ENCODE assay signal across 31 mouse cellular contexts in genomic region chr16:52386781-52387300, GRCm38 (mm10).
A peak's percentile ranks its signal among the peaks of the same experiment; 100 is the strongest.
DNase-seq lines count a peak whose midpoint lies in the region; ATAC-seq and TF ChIP-seq lines count a peak whose summit lies in the region.
"Had no signal": no experiment of that assay in that cellular context is flagged by ENCODE, and none has a peak within 500 bp of the region (broad histone marks: within the 10 kb centered on the region; RNA-seq: fewer than 3 reads in every experiment).

No protein-coding gene starts in this region.

- WGBS in forebrain, embryonic 11.5 days = 36% methylated on average over 5 of the region's 5 CpGs
- WGBS in forebrain, postnatal 0 days = 16% methylated on average over 5 of the region's 5 CpGs
- WGBS in midbrain, embryonic 11.5 days = 72% methylated on average over 5 of the region's 5 CpGs
- 42% methylated on average over 5 of the region's 5 CpGs for WGBS in midbrain, embryonic 16.5 days
- 14% methylated on average over 5 of the region's 5 CpGs for WGBS in forebrain, embryonic 15.5 days

- DNase-seq in forebrain, embryonic 11.5 days (ENCODE audit: low spot score) = no peak
- no peak for DNase-seq in forebrain, postnatal 0 days
- DNase-seq in midbrain, embryonic 11.5 days (ENCODE audit: low spot score, missing footprints) = peak; percentile 75
- peak; percentile 55 for DNase-seq in fat pad, adult 2 months (ENCODE audit: extremely low read depth, low read depth, low spot score)
- no peak for DNase-seq in embryo, embryonic 10 days (ENCODE audit: low spot score)
- DNase-seq in ovary, postnatal 10 days (ENCODE audit: low spot score) = no peak
- DNase-seq: adrenal gland, adult 2 months; adrenal gland, postnatal 14 days; B cell, adult 2 months; cerebellum, adult 11-12 months; cerebellum, adult 8-10 months; cerebellum, postnatal 10 days; cerebellum, postnatal 36 days; gastrocnemius, postnatal 25 days; heart, adult 18-20 months; heart, postnatal 10 days; heart, postnatal 36 days; kidney, adult 11 months had no signal

- H3K4me3 ChIP-seq in forebrain, embryonic 11.5 days (ENCODE audit: low read depth, low read length) = no peak overlapping the region
- no peak overlapping the region for H3K4me3 ChIP-seq in forebrain, postnatal 0 days (ENCODE audit: low read depth, low read length)
- H3K4me3 ChIP-seq in midbrain, embryonic 11.5 days (ENCODE audit: low read depth, low read length) = no peak overlapping the region
- no peak overlapping the region for H3K4me3 ChIP-seq in midbrain, embryonic 16.5 days (ENCODE audit: low read depth, low read length)
- no peak overlapping the region for H3K4me3 ChIP-seq in forebrain, embryonic 15.5 days
- H3K4me3 ChIP-seq: embryonic facial prominence, embryonic 12.5 days; erythroblast, embryonic 14.5 days; heart, embryonic 12.5 days; heart, embryonic 15.5 days; hindbrain, embryonic 10.5 days; hindbrain, embryonic 13.5 days; intestine, embryonic 15.5 days had no signal

- no peaks in the 10 kb centered on the region for H3K4me1 ChIP-seq in forebrain, embryonic 11.5 days (replicated peaks; ENCODE audit: control insufficient read depth, insufficient read depth, low read length)
- no peaks in the 10 kb centered on the region; the same call in 1 of the 2 replicates for H3K4me1 ChIP-seq in forebrain, postnatal 0 days (ENCODE audit: insufficient read depth)
- H3K4me1 ChIP-seq in midbrain, embryonic 11.5 days (ENCODE audit: control insufficient read depth, insufficient read depth, low read length) = no peaks in the 10 kb centered on the region
- peaks cover 3% of the 10 kb centered on the region; the same call in 1 of the 2 replicates for H3K4me1 ChIP-seq in midbrain, embryonic 16.5 days (ENCODE audit: control insufficient read depth, insufficient read depth, low read length)
- H3K4me1 ChIP-seq in forebrain, embryonic 15.5 days = peaks cover 16% of the 10 kb centered on the region
- H3K4me1 ChIP-seq: intestine, embryonic 15.5 days had no signal

- H3K9ac ChIP-seq in forebrain, embryonic 11.5 days (ENCODE audit: low read length) = no peak overlapping the region
- H3K9ac ChIP-seq in forebrain, postnatal 0 days = no peak overlapping the region
- H3K9ac ChIP-seq in midbrain, embryonic 11.5 days (ENCODE audit: low read length) = no peak overlapping the region
- H3K9ac ChIP-seq in midbrain, embryonic 16.5 days (ENCODE audit: low read depth, low read length) = no peak overlapping the region
- H3K9ac ChIP-seq in forebrain, embryonic 15.5 days (replicated peaks) = no peak overlapping the region
- H3K9ac ChIP-seq: embryonic facial prominence, embryonic 12.5 days; heart, embryonic 12.5 days; heart, embryonic 15.5 days; hindbrain, embryonic 13.5 days; intestine, embryonic 15.5 days had no signal

- TF ChIP-seq CTCF in forebrain, postnatal 0 days (IDR thresholded peaks at IDR 0.05; ENCODE audit: low read depth) = no peak

- H3K36me3 ChIP-seq in forebrain, embryonic 11.5 days (ENCODE audit: control insufficient read depth, insufficient read depth, low read length) = no peaks in the 10 kb centered on the region
- H3K36me3 ChIP-seq in forebrain, postnatal 0 days (ENCODE audit: insufficient read depth) = no peaks in the 10 kb centered on the region
- no peaks in the 10 kb centered on the region for H3K36me3 ChIP-seq in midbrain, embryonic 11.5 days (ENCODE audit: control insufficient read depth, insufficient read depth, low read length)
- no peaks in the 10 kb centered on the region for H3K36me3 ChIP-seq in midbrain, embryonic 16.5 days (ENCODE audit: control insufficient read depth, insufficient read depth, low read length)
- H3K36me3 ChIP-seq in forebrain, embryonic 15.5 days = no peaks in the 10 kb centered on the region
- H3K36me3 ChIP-seq: embryonic facial prominence, embryonic 12.5 days; G1E; heart, embryonic 12.5 days; heart, embryonic 15.5 days; hindbrain, embryonic 10.5 days; hindbrain, embryonic 13.5 days; intestine, embryonic 15.5 days had no signal

- peak; percentile 86 for ATAC-seq in forebrain, embryonic 11.5 days (replicated peaks; ENCODE audit: low FRiP score)
- no peak for ATAC-seq in forebrain, postnatal 0 days
- ATAC-seq in midbrain, embryonic 11.5 days (ENCODE audit: low FRiP score) = no peak
- no peak for ATAC-seq in midbrain, embryonic 16.5 days
- ATAC-seq in forebrain, embryonic 15.5 days (replicated peaks) = peak; percentile 81
- ATAC-seq: hindbrain, embryonic 16.5 days; intestine, embryonic 15.5 days; Patski had no signal

- no peak overlapping the region for H3K4me2 ChIP-seq in forebrain, embryonic 11.5 days (ENCODE audit: low read depth, low read length, severe bottlenecking)
- no peak overlapping the region for H3K4me2 ChIP-seq in forebrain, postnatal 0 days (ENCODE audit: low read depth)
- no peak overlapping the region for H3K4me2 ChIP-seq in midbrain, embryonic 11.5 days
- no peak overlapping the region for H3K4me2 ChIP-seq in midbrain, embryonic 16.5 days (ENCODE audit: low read length)
- no peak overlapping the region for H3K4me2 ChIP-seq in forebrain, embryonic 15.5 days (replicated peaks)
- H3K4me2 ChIP-seq: embryonic facial prominence, embryonic 12.5 days; heart, embryonic 12.5 days; heart, embryonic 15.5 days; hindbrain, embryonic 13.5 days; intestine, embryonic 15.5 days had no signal

- H3K27me3 ChIP-seq in forebrain, embryonic 11.5 days (ENCODE audit: control insufficient read depth, insufficient read depth, low read length) = no peaks in the 10 kb centered on the region
- H3K27me3 ChIP-seq in forebrain, postnatal 0 days (ENCODE audit: insufficient read depth, low read length) = no peaks in the 10 kb centered on the region
- H3K27me3 ChIP-seq in midbrain, embryonic 11.5 days (ENCODE audit: control insufficient read depth, insufficient read depth, low read length) = no peaks in the 10 kb centered on the region
- H3K27me3 ChIP-seq in midbrain, embryonic 16.5 days (ENCODE audit: control insufficient read depth, insufficient read depth, low read depth, low read length) = no peaks in the 10 kb centered on the region
- H3K27me3 ChIP-seq in forebrain, embryonic 15.5 days = no peaks in the 10 kb centered on the region
- H3K27me3 ChIP-seq: CH12.LX; embryonic facial prominence, embryonic 12.5 days; heart, embryonic 12.5 days; heart, embryonic 15.5 days; hindbrain, embryonic 13.5 days; intestine, embryonic 15.5 days; Patski had no signal

- H3K9me3 ChIP-seq in forebrain, embryonic 11.5 days (ENCODE audit: control insufficient read depth, low read length) = no peaks in the 10 kb centered on the region
- H3K9me3 ChIP-seq in forebrain, postnatal 0 days (ENCODE audit: low read length) = no peaks in the 10 kb centered on the region
- H3K9me3 ChIP-seq in midbrain, embryonic 11.5 days (ENCODE audit: control insufficient read depth, low read length) = no peaks in the 10 kb centered on the region
- no peaks in the 10 kb centered on the region for H3K9me3 ChIP-seq in midbrain, embryonic 16.5 days (replicated peaks; ENCODE audit: control insufficient read depth, low read length, poor library complexity, severe bottlenecking)
- H3K9me3 ChIP-seq in forebrain, embryonic 15.5 days = no peaks in the 10 kb centered on the region
- H3K9me3 ChIP-seq: embryonic facial prominence, embryonic 12.5 days; G1E; heart, embryonic 12.5 days; heart, embryonic 15.5 days; hindbrain, embryonic 10.5 days; hindbrain, embryonic 13.5 days; intestine, embryonic 15.5 days had no signal

- no peak overlapping the region for H3K27ac ChIP-seq in forebrain, embryonic 11.5 days (ENCODE audit: low read depth, low read length)
- H3K27ac ChIP-seq in forebrain, postnatal 0 days (ENCODE audit: low read depth, low read length) = no peak overlapping the region
- no peak overlapping the region for H3K27ac ChIP-seq in midbrain, embryonic 11.5 days (ENCODE audit: low read depth, low read length)
- no peak overlapping the region for H3K27ac ChIP-seq in midbrain, embryonic 16.5 days (ENCODE audit: low read length)
- H3K27ac ChIP-seq in forebrain, embryonic 15.5 days (replicated peaks) = no peak overlapping the region
- H3K27ac ChIP-seq: embryonic facial prominence, embryonic 12.5 days; heart, embryonic 15.5 days; hindbrain, embryonic 10.5 days; hindbrain, embryonic 13.5 days; intestine, embryonic 15.5 days had no signal

Comparison
In these comparisons a context has a peak if more than half of its experiments do, and no peak if none do; other contexts are left out.
1. ATAC-seq: peak in forebrain, embryonic 11.5 days (single experiment) and forebrain, embryonic 15.5 days (single experiment); none in forebrain, postnatal 0 days (single experiment), midbrain, embryonic 11.5 days (single experiment) and midbrain, embryonic 16.5 days (single experiment).
2. DNase-seq: peak in midbrain, embryonic 11.5 days (single experiment) and fat pad, adult 2 months (single experiment); none in forebrain, embryonic 11.5 days (single experiment), forebrain, postnatal 0 days (single experiment), embryo, embryonic 10 days (single experiment) and ovary, postnatal 10 days (single experiment).